ENCODE assay signal across 17 mouse cellular contexts in genomic region chr14:121359850-121360249, GRCm38 (mm10). TPM values are rescaled to one million over a fixed set of nuclear protein-coding genes. Genes with fewer than 3 reads are reported as not detected.
DNase-seq lines count a peak whose midpoint lies in the region; ATAC-seq and TF ChIP-seq lines count a peak whose summit lies in the region.
"Had no signal": no experiment of that assay in that cellular context is flagged by ENCODE, and none has a peak within 500 bp of the region (broad histone marks: within the 10 kb centered on the region; RNA-seq: fewer than 3 reads in every experiment).

No protein-coding gene starts in this region.

- 0 out of 2 replicates have a peak, but pooled peaks have one; percentile 33 for ATAC-seq in hindbrain, embryonic 11.5 days (ENCODE audit: low FRiP score)
- no peak for ATAC-seq in hindbrain, embryonic 12.5 days (ENCODE audit: low FRiP score)
- ATAC-seq in stomach, embryonic 14.5 days (ENCODE audit: insufficient number of reproducible peaks, insufficient read depth, low FRiP score, low read depth): no peak
- no peak for ATAC-seq in stomach, postnatal 0 days (ENCODE audit: low FRiP score, low TSS enrichment)
- 0 out of 2 replicates have a peak, but pooled peaks have one; percentile 35 for ATAC-seq in limb, embryonic 15.5 days (ENCODE audit: insufficient number of reproducible peaks, low FRiP score, low TSS enrichment, low read depth)
- ATAC-seq: CD4-positive, CD25-positive, alpha-beta regulatory T cell, adult 4 months; forebrain, embryonic 16.5 days had no signal

- no peak for DNase-seq in hindbrain, embryonic 11.5 days (ENCODE audit: low spot score)
- no peak for DNase-seq in stomach, postnatal 0 days (ENCODE audit: low spot score)
- no peak for DNase-seq in left cerebral cortex, postnatal 4 days
- no peak for DNase-seq in kidney, postnatal 10 days
- DNase-seq in natural killer cell, adult 2 months (ENCODE audit: low spot score in 2 of 2): no peak
- DNase-seq: adrenal gland, adult 2 months; cerebellum, adult 9-11 months; gastrocnemius, postnatal 36 days; heart, postnatal 4 days; kidney, adult 9 months; lung, postnatal 10 days had no signal

- no peaks in the 10 kb centered on the region for H3K36me3 ChIP-seq in hindbrain, embryonic 11.5 days (ENCODE audit: control insufficient read depth, insufficient read depth, low read length)
- peaks cover 4% of the 10 kb centered on the region; the same call in 1 of the 2 replicates for H3K36me3 ChIP-seq in hindbrain, embryonic 12.5 days
- no peaks in the 10 kb centered on the region; the same call in 1 of the 2 replicates for H3K36me3 ChIP-seq in stomach, embryonic 14.5 days (ENCODE audit: control insufficient read depth, insufficient read depth, low read length)
- H3K36me3 ChIP-seq in stomach, postnatal 0 days (ENCODE audit: control insufficient read depth, insufficient read depth, low read length): no peaks in the 10 kb centered on the region
- no peaks in the 10 kb centered on the region for H3K36me3 ChIP-seq in limb, embryonic 15.5 days

- no peak overlapping the region for H3K4me2 ChIP-seq in hindbrain, embryonic 11.5 days (replicated peaks; ENCODE audit: low read depth, low read length)
- H3K4me2 ChIP-seq in hindbrain, embryonic 12.5 days (replicated peaks): no peak overlapping the region
- H3K4me2 ChIP-seq in stomach, embryonic 14.5 days (replicated peaks; ENCODE audit: low read depth, low read length): no peak overlapping the region
- no peak overlapping the region for H3K4me2 ChIP-seq in stomach, postnatal 0 days (replicated peaks; ENCODE audit: low read depth)
- no peak overlapping the region for H3K4me2 ChIP-seq in limb, embryonic 15.5 days

- H3K27ac ChIP-seq in hindbrain, embryonic 11.5 days (ENCODE audit: low read depth, low read length): no peak overlapping the region
- no peak overlapping the region for H3K27ac ChIP-seq in hindbrain, embryonic 12.5 days
- peak overlapping the region; percentile 61; the same call in 1 of the 2 replicates for H3K27ac ChIP-seq in stomach, embryonic 14.5 days (ENCODE audit: low read length)
- no peak overlapping the region; the same call in 1 of the 2 replicates for H3K27ac ChIP-seq in stomach, postnatal 0 days (replicated peaks)
- no peak overlapping the region; the same call in 1 of the 2 replicates for H3K27ac ChIP-seq in limb, embryonic 15.5 days
- H3K27ac ChIP-seq: layer of hippocampus, adult 2 months had no signal

- TF ChIP-seq EP300 in stomach, postnatal 0 days (optimal IDR thresholded peaks at IDR 0.05): no peak

- H3K4me1 ChIP-seq in hindbrain, embryonic 11.5 days (replicated peaks; ENCODE audit: control insufficient read depth, insufficient read depth, low read length): no peaks in the 10 kb centered on the region
- H3K4me1 ChIP-seq in hindbrain, embryonic 12.5 days: peaks cover 15% of the 10 kb centered on the region; the same call in 1 of the 2 replicates
- H3K4me1 ChIP-seq in stomach, embryonic 14.5 days (ENCODE audit: control insufficient read depth, insufficient read depth, low read length): peaks cover 71% of the 10 kb centered on the region
- peaks cover 27% of the 10 kb centered on the region for H3K4me1 ChIP-seq in stomach, postnatal 0 days (replicated peaks; ENCODE audit: control insufficient read depth, insufficient read depth)
- peaks cover 64% of the 10 kb centered on the region for H3K4me1 ChIP-seq in limb, embryonic 15.5 days

- intact Hi-C loops in left cerebral cortex, postnatal 4 days (cut with DNase I): no loop called here

- H3K4me3 ChIP-seq in hindbrain, embryonic 11.5 days (ENCODE audit: low read depth, low read length): no peak overlapping the region
- H3K4me3 ChIP-seq in hindbrain, embryonic 12.5 days: no peak overlapping the region
- H3K4me3 ChIP-seq in stomach, embryonic 14.5 days (ENCODE audit: low read depth, low read length): no peak overlapping the region
- H3K4me3 ChIP-seq in stomach, postnatal 0 days (ENCODE audit: low read depth, low read length): no peak overlapping the region
- no peak overlapping the region for H3K4me3 ChIP-seq in limb, embryonic 15.5 days
- H3K4me3 ChIP-seq: layer of hippocampus, adult 2 months had no signal

- 69% methylated on average over 8 of the region's 8 CpGs for WGBS in hindbrain, embryonic 11.5 days
- WGBS in hindbrain, embryonic 12.5 days: 71% methylated on average over 8 of the region's 8 CpGs
- 70% methylated on average over 8 of the region's 8 CpGs for WGBS in stomach, embryonic 14.5 days
- WGBS in stomach, postnatal 0 days: 73% methylated on average over 8 of the region's 8 CpGs
- 59% methylated on average over 8 of the region's 8 CpGs for WGBS in limb, embryonic 15.5 days

- no peaks in the 10 kb centered on the region for H3K27me3 ChIP-seq in hindbrain, embryonic 11.5 days (ENCODE audit: control insufficient read depth, insufficient read depth, low read length)
- H3K27me3 ChIP-seq in hindbrain, embryonic 12.5 days: no peaks in the 10 kb centered on the region
- H3K27me3 ChIP-seq in stomach, embryonic 14.5 days (ENCODE audit: control insufficient read depth, insufficient read depth, low read length): no peaks in the 10 kb centered on the region
- H3K27me3 ChIP-seq in stomach, postnatal 0 days (ENCODE audit: control insufficient read depth, insufficient read depth, low read length): no peaks in the 10 kb centered on the region
- H3K27me3 ChIP-seq in limb, embryonic 15.5 days: no peaks in the 10 kb centered on the region

- H3K9me3 ChIP-seq in hindbrain, embryonic 11.5 days (ENCODE audit: control insufficient read depth, low read length): no peaks in the 10 kb centered on the region
- H3K9me3 ChIP-seq in hindbrain, embryonic 12.5 days (replicated peaks): 0 out of 2 replicates have a peak, but pooled peaks cover 6% of the 10 kb centered on the region
- no peaks in the 10 kb centered on the region for H3K9me3 ChIP-seq in stomach, embryonic 14.5 days (ENCODE audit: control insufficient read depth, low read depth, low read length)
- no peaks in the 10 kb centered on the region for H3K9me3 ChIP-seq in stomach, postnatal 0 days (ENCODE audit: control insufficient read depth, low read length)
- no peaks in the 10 kb centered on the region for H3K9me3 ChIP-seq in limb, embryonic 15.5 days

- no peak overlapping the region for H3K9ac ChIP-seq in hindbrain, embryonic 11.5 days (ENCODE audit: low read depth, low read length)
- H3K9ac ChIP-seq in hindbrain, embryonic 12.5 days: no peak overlapping the region
- H3K9ac ChIP-seq in stomach, embryonic 14.5 days (replicated peaks; ENCODE audit: low read depth, low read length): no peak overlapping the region
- H3K9ac ChIP-seq in stomach, postnatal 0 days (ENCODE audit: low read length): no peak overlapping the region
- H3K9ac ChIP-seq in limb, embryonic 15.5 days: no peak overlapping the region

- TF ChIP-seq CTCF in stomach, postnatal 0 days (IDR thresholded peaks at IDR 0.05; ENCODE audit: low read depth): no peak

RNA-seq across cellular contexts. Expression of gene Stk24, which starts 20.0 kb away (rescaled TPM):
- polyA plus RNA-seq in hindbrain, embryonic 11.5 days (2014; fragmentation: Nextera tagmentation; extraction: Ambion mirVana): 33.3 and 37.2 TPM in 2 replicates
- polyA plus RNA-seq in hindbrain, embryonic 12.5 days (2016; fragmentation: Nextera tagmentation; extraction: Ambion mirVana): 38.4 and 41.2 TPM in 2 replicates
- polyA plus RNA-seq in stomach, embryonic 14.5 days (2014; fragmentation: Nextera tagmentation; extraction: Ambion mirVana): 46.3 and 48.5 TPM in 2 replicates
- 34.0 and 35.9 TPM in 2 replicates for polyA plus RNA-seq in stomach, postnatal 0 days (2015; fragmentation: Nextera tagmentation; extraction: Ambion mirVana)
- polyA plus RNA-seq in limb, embryonic 15.5 days (2015; fragmentation: Nextera tagmentation; extraction: Ambion mirVana): 34.9 and 42.0 TPM in 2 replicates
- total RNA-seq in left cerebral cortex, postnatal 4 days (2021): 10 to 100 TPM; 45.9 to 52.1 TPM

Comparison
In these comparisons a context has a peak if more than half of its experiments do, and no peak if none do; other contexts are left out.
1. ATAC-seq: peak in hindbrain, embryonic 11.5 days (single experiment) and limb, embryonic 15.5 days (single experiment); none in hindbrain, embryonic 12.5 days (single experiment), stomach, embryonic 14.5 days (single experiment) and stomach, postnatal 0 days (single experiment).